In genomic region chr10:83328791-83329190, GRCm38 (mm10) we compare ENCODE assay signal across 19 mouse cellular contexts. TPM values are rescaled to one million over a fixed set of nuclear protein-coding genes. Genes with fewer than 3 reads are reported as not detected.
DNase-seq lines count a peak whose midpoint lies in the region; ATAC-seq and TF ChIP-seq lines count a peak whose summit lies in the region.
"Had no signal": no experiment of that assay in that cellular context is flagged by ENCODE, and none has a peak within 500 bp of the region (broad histone marks: within the 10 kb centered on the region; RNA-seq: fewer than 3 reads in every experiment).

No protein-coding gene starts in this region.

- H3K9me3 ChIP-seq in embryonic facial prominence, embryonic 13.5 days = no peaks in the 10 kb centered on the region
- H3K9me3 ChIP-seq in forebrain, embryonic 12.5 days = no peaks in the 10 kb centered on the region
- H3K9me3 ChIP-seq: heart, embryonic 10.5 days; heart, embryonic 15.5 days; hindbrain, embryonic 10.5 days had no signal

- H3K4me2 ChIP-seq in embryonic facial prominence, embryonic 13.5 days = no peak overlapping the region
- no peak overlapping the region for H3K4me2 ChIP-seq in forebrain, embryonic 12.5 days
- H3K4me2 ChIP-seq: heart, embryonic 15.5 days; hindbrain, embryonic 14.5 days had no signal

- no peaks in the 10 kb centered on the region for H3K4me1 ChIP-seq in lung, adult 2 months (ENCODE audit: control insufficient read depth, insufficient read depth, low read length)
- peaks cover 16% of the 10 kb centered on the region for H3K4me1 ChIP-seq in embryonic facial prominence, embryonic 13.5 days
- H3K4me1 ChIP-seq in forebrain, embryonic 12.5 days = no peaks in the 10 kb centered on the region
- H3K4me1 ChIP-seq: heart, embryonic 10.5 days; heart, embryonic 15.5 days; hindbrain, embryonic 10.5 days had no signal

- no peaks in the 10 kb centered on the region for H3K36me3 ChIP-seq in embryonic facial prominence, embryonic 13.5 days
- no peaks in the 10 kb centered on the region for H3K36me3 ChIP-seq in forebrain, embryonic 12.5 days (replicated peaks)
- H3K36me3 ChIP-seq: heart, embryonic 10.5 days; heart, embryonic 15.5 days; hindbrain, embryonic 10.5 days had no signal

- peak; percentile 26 for DNase-seq in lung, adult 2 months
- DNase-seq in lung, postnatal 4 days = no peak
- peak; percentile 14 for DNase-seq in NIH3T3 (ENCODE audit: low read depth)
- DNase-seq in lung, postnatal 25 days (ENCODE audit: low spot score) = peak; percentile 30
- DNase-seq in urinary bladder, adult 2 months (ENCODE audit: low spot score) = no peak
- DNase-seq in layer of hippocampus, postnatal 10 days (ENCODE audit: low spot score in 2 of 2) = no peak
- DNase-seq: adrenal gland, adult 2 months; adrenal gland, postnatal 25 days; cerebellum, postnatal 10 days; gastrocnemius, postnatal 10 days; heart, adult 18-20 months had no signal

- H3K4me3 ChIP-seq in lung, adult 2 months (replicated peaks; ENCODE audit: extremely low read depth, low read depth, low read length) = no peak overlapping the region
- H3K4me3 ChIP-seq in embryonic facial prominence, embryonic 13.5 days = no peak overlapping the region
- no peak overlapping the region for H3K4me3 ChIP-seq in forebrain, embryonic 12.5 days (replicated peaks)
- H3K4me3 ChIP-seq: heart, embryonic 10.5 days; heart, embryonic 15.5 days; hindbrain, embryonic 10.5 days had no signal

- H3K27ac ChIP-seq in embryonic facial prominence, embryonic 13.5 days = peak overlapping the region; percentile 83
- H3K27ac ChIP-seq in forebrain, embryonic 12.5 days = no peak overlapping the region
- H3K27ac ChIP-seq: heart, embryonic 10.5 days; heart, embryonic 15.5 days; hindbrain, embryonic 10.5 days; hindbrain, embryonic 14.5 days had no signal

- WGBS in lung, adult 2 months = 75% methylated on average over 5 of the region's 5 CpGs
- 47% methylated on average over 5 of the region's 5 CpGs for WGBS in embryonic facial prominence, embryonic 13.5 days
- WGBS in forebrain, embryonic 12.5 days = 70% methylated on average over 5 of the region's 5 CpGs

- no peak for TF ChIP-seq POLR2A in lung, adult 2 months (IDR thresholded peaks at IDR 0.05; ENCODE audit: borderline replicate concordance, extremely low read depth, low read depth, low read length)

- no peak for ATAC-seq in embryonic facial prominence, embryonic 13.5 days (ENCODE audit: insufficient number of reproducible peaks, insufficient read depth, low FRiP score, low TSS enrichment, low read depth)
- no peak for ATAC-seq in forebrain, embryonic 12.5 days (ENCODE audit: low FRiP score)
- ATAC-seq: forebrain, embryonic 16.5 days had no signal

- TF ChIP-seq CTCF in lung, adult 2 months (IDR thresholded peaks at IDR 0.05; ENCODE audit: insufficient read depth, low read length) = no peak

- no peak overlapping the region for H3K9ac ChIP-seq in embryonic facial prominence, embryonic 13.5 days
- no peak overlapping the region for H3K9ac ChIP-seq in forebrain, embryonic 12.5 days
- H3K9ac ChIP-seq: heart, embryonic 15.5 days; hindbrain, embryonic 14.5 days had no signal

- peaks cover 3% of the 10 kb centered on the region for H3K27me3 ChIP-seq in embryonic facial prominence, embryonic 13.5 days
- H3K27me3 ChIP-seq in forebrain, embryonic 12.5 days = peaks cover 5% of the 10 kb centered on the region; the same call in 1 of the 2 replicates
- H3K27me3 ChIP-seq: CH12.LX had no signal

RNA-seq across cellular contexts. Expression of gene Slc41a2, which starts 8.9 kb away (rescaled TPM):
- polyA plus RNA-seq in lung, adult 2 months (2012; rRNA removed) = 2.4 and 4.0 TPM in 2 replicates
- polyA plus RNA-seq in embryonic facial prominence, embryonic 13.5 days (2015; fragmentation: Nextera tagmentation; extraction: Ambion mirVana) = 1.5 TPM in 2 replicates
- 1.2 and 1.3 TPM in 2 replicates for polyA plus RNA-seq in forebrain, embryonic 12.5 days (2016; fragmentation: Nextera tagmentation; extraction: Ambion mirVana)
- polyA plus RNA-seq in urinary bladder, adult 2 months (2012; rRNA removed) = 3.7 and 5.3 TPM in 2 replicates
- total RNA-seq in layer of hippocampus, postnatal 10 days (2021) = 10 to 100 TPM; 35.4 to 43.7 TPM

RNA-seq across cellular contexts. Expression of gene D10Wsu102e, which starts 31.2 kb away (rescaled TPM):
- polyA plus RNA-seq in lung, adult 2 months (2012; rRNA removed) = 0.16 and 0.24 TPM in 2 replicates
- 0.81 and 0.83 TPM in 2 replicates for polyA plus RNA-seq in embryonic facial prominence, embryonic 13.5 days (2015; fragmentation: Nextera tagmentation; extraction: Ambion mirVana)
- polyA plus RNA-seq in forebrain, embryonic 12.5 days (2016; fragmentation: Nextera tagmentation; extraction: Ambion mirVana) = 1.3 and 1.5 TPM in 2 replicates
- 0.33 and 0.44 TPM in 2 replicates for polyA plus RNA-seq in urinary bladder, adult 2 months (2012; rRNA removed)
- total RNA-seq in layer of hippocampus, postnatal 10 days (2021) = 1 to 10 TPM; 2.7 to 3.1 TPM

Comparison
In these comparisons a context has a peak if more than half of its experiments do, and no peak if none do; other contexts are left out.
1. DNase-seq: peak in lung, adult 2 months (single experiment), NIH3T3 (single experiment) and lung, postnatal 25 days (single experiment); none in lung, postnatal 4 days (0 of 2), urinary bladder, adult 2 months (single experiment) and layer of hippocampus, postnatal 10 days (0 of 2).